9 mouse cellular contexts compared by ENCODE assay signal in the genomic region with DNA sequence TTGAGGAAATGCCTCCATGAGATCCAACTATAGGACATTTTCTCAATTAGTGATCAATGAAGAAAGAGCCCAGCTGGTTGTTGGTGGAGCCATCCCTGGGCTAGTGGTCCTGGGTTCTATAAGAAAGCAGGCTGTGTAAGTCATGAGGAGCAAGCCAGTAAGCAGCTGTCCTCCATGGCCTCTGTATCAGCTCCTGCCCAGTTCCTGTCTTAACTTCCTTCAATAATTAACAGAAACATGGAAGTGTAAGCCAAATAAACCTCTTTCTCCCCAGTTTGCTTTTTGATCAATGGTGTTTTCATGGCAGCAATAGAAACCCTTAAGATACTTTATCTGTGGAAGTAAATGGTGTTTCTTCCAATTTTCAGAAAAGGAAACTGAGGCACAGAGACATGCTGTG. TPM values are rescaled to one million over a fixed set of nuclear protein-coding genes. Genes with fewer than 3 reads are reported as not detected.
A peak's percentile ranks its signal among the peaks of the same experiment; 100 is the strongest.
DNase-seq lines count a peak whose midpoint lies in the region; ATAC-seq and TF ChIP-seq lines count a peak whose summit lies in the region.
"Had no signal": no experiment of that assay in that cellular context is flagged by ENCODE, and none has a peak within 500 bp of the region (broad histone marks: within the 10 kb centered on the region; RNA-seq: fewer than 3 reads in every experiment).

No protein-coding gene starts in this region.

- TF ChIP-seq RAD21 in MEL (IDR thresholded peaks at IDR 0.05; ENCODE audit: low read depth, low read length) = no peak

- no peak for TF ChIP-seq CTCF in MEL (IDR thresholded peaks at IDR 0.05 in 2 of 3, conservative IDR thresholded peaks at IDR 0.05 in 1 of 3; ENCODE audit: control insufficient read depth in 1 of 3, insufficient read depth in 1 of 3, low read depth in 2 of 3, low read length in 3 of 3, poor library complexity in 1 of 3, severe bottlenecking in 1 of 3)

- H3K4me3 ChIP-seq in heart, embryonic 15.5 days = peak overlapping the region; percentile 82
- H3K4me3 ChIP-seq in MEL (ENCODE audit: control insufficient read depth in 1 of 2, insufficient read depth in 1 of 2, low read depth in 2 of 2, low read length in 2 of 2) = peak overlapping the region; percentile 62 to 68
- H3K4me3 ChIP-seq in hindbrain, embryonic 16.5 days (ENCODE audit: low read length) = peak overlapping the region; percentile 89; the same call in 1 of the 2 replicates
- peak overlapping the region; percentile 71; the same call in 1 of the 2 replicates for H3K4me3 ChIP-seq in midbrain, embryonic 12.5 days

- no peak overlapping the region for H3K9ac ChIP-seq in heart, embryonic 15.5 days
- H3K9ac ChIP-seq in MEL (ENCODE audit: control insufficient read depth, low read depth, low read length, poor library complexity, severe bottlenecking) = peak overlapping the region; percentile 71
- H3K9ac ChIP-seq in hindbrain, embryonic 16.5 days (ENCODE audit: low read depth, low read length) = no peak overlapping the region
- H3K9ac ChIP-seq in midbrain, embryonic 12.5 days (replicated peaks) = no peak overlapping the region

- ATAC-seq in heart, embryonic 15.5 days (replicated peaks; ENCODE audit: insufficient number of reproducible peaks, insufficient read depth, low FRiP score, low read depth) = no peak
- ATAC-seq in hindbrain, embryonic 16.5 days = no peak
- no peak for ATAC-seq in midbrain, embryonic 12.5 days (ENCODE audit: low FRiP score, low read depth)

- no peaks in the 10 kb centered on the region; the same call in 1 of the 2 replicates for H3K79me2 ChIP-seq in MEL (ENCODE audit: control insufficient read depth, insufficient read depth, low read length, poor library complexity)

- no peaks in the 10 kb centered on the region for H3K9me3 ChIP-seq in heart, embryonic 15.5 days (replicated peaks)
- H3K9me3 ChIP-seq in MEL (replicated peaks; ENCODE audit: insufficient read depth, low read length) = no peaks in the 10 kb centered on the region
- no peaks in the 10 kb centered on the region for H3K9me3 ChIP-seq in hindbrain, embryonic 16.5 days (ENCODE audit: control insufficient read depth, low read length)
- no peaks in the 10 kb centered on the region for H3K9me3 ChIP-seq in midbrain, embryonic 12.5 days
- H3K9me3 ChIP-seq: embryonic facial prominence, embryonic 15.5 days had no signal

- DNase-seq in heart, adult 9 months (ENCODE audit: low spot score in 2 of 2) = no peak
- DNase-seq in MEL (ENCODE audit: low read depth, low spot score) = peak; percentile 48
- no peak for DNase-seq in left cerebral cortex, adult 18-20 months (ENCODE audit: low spot score in 2 of 2)
- DNase-seq in layer of hippocampus, postnatal 25 days (ENCODE audit: extremely low spot score in 1 of 2, low spot score in 1 of 2) = no peak
- no peak for DNase-seq in cerebellum, postnatal 4 days (ENCODE audit: low spot score in 2 of 2)

- no peak overlapping the region for H3K27ac ChIP-seq in heart, embryonic 15.5 days
- H3K27ac ChIP-seq in MEL (ENCODE audit: control insufficient read depth, low read depth, low read length) = peak overlapping the region; percentile 53
- H3K27ac ChIP-seq in hindbrain, embryonic 16.5 days (ENCODE audit: low read depth, low read length) = no peak overlapping the region
- H3K27ac ChIP-seq in midbrain, embryonic 12.5 days (replicated peaks) = no peak overlapping the region
- H3K27ac ChIP-seq: embryonic facial prominence, embryonic 15.5 days had no signal

- peaks cover 37% of the 10 kb centered on the region for H3K4me1 ChIP-seq in heart, embryonic 15.5 days (replicated peaks)
- peaks cover 5 to 32% of the 10 kb centered on the region in 2 experiments for H3K4me1 ChIP-seq in MEL (ENCODE audit: control insufficient read depth in 1 of 2, insufficient read depth in 2 of 2, low read length in 2 of 2)
- H3K4me1 ChIP-seq in hindbrain, embryonic 16.5 days (ENCODE audit: control insufficient read depth, insufficient read depth, low read depth, low read length) = peaks cover 28% of the 10 kb centered on the region
- H3K4me1 ChIP-seq in midbrain, embryonic 12.5 days = peaks cover 40% of the 10 kb centered on the region

- no peak for TF ChIP-seq EP300 in MEL (IDR thresholded peaks at IDR 0.05; ENCODE audit: low read depth in 1 of 2, low read length in 2 of 2)

- no peak for TF ChIP-seq POLR2A in MEL (IDR thresholded peaks at IDR 0.05; ENCODE audit: control insufficient read depth in 1 of 2, insufficient read depth in 1 of 2, low read depth in 1 of 2, low read length in 2 of 2, poor library complexity in 1 of 2)

- peaks cover 4% of the 10 kb centered on the region; the same call in 1 of the 2 replicates for H3K27me3 ChIP-seq in heart, embryonic 15.5 days
- no peaks in the 10 kb centered on the region for H3K27me3 ChIP-seq in MEL (ENCODE audit: control insufficient read depth in 1 of 2, insufficient read depth in 2 of 2, low read length in 2 of 2)
- H3K27me3 ChIP-seq in hindbrain, embryonic 16.5 days (replicated peaks; ENCODE audit: control insufficient read depth, insufficient read depth, low read length) = no peaks in the 10 kb centered on the region
- H3K27me3 ChIP-seq in midbrain, embryonic 12.5 days = peaks cover 22% of the 10 kb centered on the region

- H3K4me2 ChIP-seq in heart, embryonic 15.5 days = no peak overlapping the region
- peak overlapping the region; percentile 63 for H3K4me2 ChIP-seq in hindbrain, embryonic 16.5 days (ENCODE audit: low read length)
- H3K4me2 ChIP-seq in midbrain, embryonic 12.5 days (replicated peaks) = 0 out of 2 replicates have a peak overlapping the region, but pooled peaks have one; percentile 88

- H3K36me3 ChIP-seq in heart, embryonic 15.5 days = no peaks in the 10 kb centered on the region
- H3K36me3 ChIP-seq in MEL (ENCODE audit: control insufficient read depth in 1 of 2, insufficient read depth in 2 of 2, low read length in 2 of 2) = peaks cover 0 to 17% of the 10 kb centered on the region in 2 experiments; a peak in 2 of 4 replicates
- no peaks in the 10 kb centered on the region for H3K36me3 ChIP-seq in hindbrain, embryonic 16.5 days (ENCODE audit: control insufficient read depth, insufficient read depth, low read length)
- peaks cover 6% of the 10 kb centered on the region; the same call in 1 of the 2 replicates for H3K36me3 ChIP-seq in midbrain, embryonic 12.5 days
- H3K36me3 ChIP-seq: embryonic facial prominence, embryonic 15.5 days had no signal

TF ChIP-seq in MEL, 35 proteins besides CTCF, POLR2A, EP300 and RAD21 (continues in another document):
- TF ChIP-seq USF2 (IDR thresholded peaks at IDR 0.05; ENCODE audit: borderline replicate concordance in 1 of 2, insufficient read depth in 1 of 2, low read depth in 1 of 2, low read length in 2 of 2) (no peak), MXI1 (IDR thresholded peaks at IDR 0.05; ENCODE audit: low read depth, low read length) (no peak), ZMIZ1 (IDR thresholded peaks at IDR 0.05; ENCODE audit: low read depth, low read length) (no peak), GATA1 (IDR thresholded peaks at IDR 0.05; ENCODE audit: low read depth, low read length) (no peak), GABPA (IDR thresholded peaks at IDR 0.05; ENCODE audit: low read depth, low read length) (no peak), NELFE (IDR thresholded peaks at IDR 0.05; ENCODE audit: low read depth, low read length) (no peak), JUND (IDR thresholded peaks at IDR 0.05; ENCODE audit: low read depth, low read length) (no peak), ZNF384 (IDR thresholded peaks at IDR 0.05; ENCODE audit: low read depth, low read length) (no peak), NRF1 (IDR thresholded peaks at IDR 0.05; ENCODE audit: insufficient read depth, low read depth, low read length, poor library complexity, severe bottlenecking) (no peak)

RNA-seq across cellular contexts. Expression of a gene that starts 0.9 kb away (rescaled TPM):
- polyA plus RNA-seq in heart, embryonic 15.5 days (2015; fragmentation: Nextera tagmentation; extraction: Ambion mirVana) = 71.1 and 82.7 TPM in 2 replicates
- 19.5 and 21.4 TPM in 2 replicates for total RNA-seq in MEL (2012; rRNA removed)
- 10 to 100 TPM in 1 of 2 experiments, not detected in 1; 28.0 TPM for polyA plus RNA-seq in MEL (2012; ENCODE audit: insufficient read depth in 1 of 2, insufficient read length in 2 of 2, low read depth in 1 of 2, low replicate concordance in 2 of 2, missing spikeins in 1 of 2)
- polyA plus RNA-seq in hindbrain, embryonic 16.5 days (2015; fragmentation: Nextera tagmentation; extraction: Ambion mirVana) = 148 and 167 TPM in 2 replicates
- polyA plus RNA-seq in midbrain, embryonic 12.5 days (2016; fragmentation: Nextera tagmentation; extraction: Ambion mirVana) = 255 and 264 TPM in 2 replicates
- total RNA-seq in left cerebral cortex, adult 18-20 months (2021) = 10 to 100 TPM; 13.0 to 19.1 TPM
- 10 to 100 TPM; 24.0 to 27.4 TPM for total RNA-seq in layer of hippocampus, postnatal 25 days (2021)

RNA-seq across cellular contexts. Expression of a gene that starts 7.8 kb away (rescaled TPM):
- polyA plus RNA-seq in heart, embryonic 15.5 days (2015; fragmentation: Nextera tagmentation; extraction: Ambion mirVana) = not detected in 2 replicates
- total RNA-seq in MEL (2012; rRNA removed) = not detected in 2 replicates
- polyA plus RNA-seq in MEL (2012; ENCODE audit: insufficient read depth in 1 of 2, insufficient read length in 2 of 2, low read depth in 1 of 2, low replicate concordance in 2 of 2, missing spikeins in 1 of 2) = not detected
- polyA plus RNA-seq in hindbrain, embryonic 16.5 days (2015; fragmentation: Nextera tagmentation; extraction: Ambion mirVana) = not detected in 2 replicates
- polyA plus RNA-seq in midbrain, embryonic 12.5 days (2016; fragmentation: Nextera tagmentation; extraction: Ambion mirVana) = not detected in 2 replicates
- total RNA-seq in left cerebral cortex, adult 18-20 months (2021) = not detected
- not detected for total RNA-seq in layer of hippocampus, postnatal 25 days (2021)
- polyA plus RNA-seq: embryonic facial prominence, embryonic 15.5 days had no signal

RNA-seq across cellular contexts. Expression of a gene that starts 35.3 kb away (rescaled TPM):
- 14.9 and 18.4 TPM in 2 replicates for polyA plus RNA-seq in heart, embryonic 15.5 days (2015; fragmentation: Nextera tagmentation; extraction: Ambion mirVana)
- 18.4 and 22.5 TPM in 2 replicates for total RNA-seq in MEL (2012; rRNA removed)
- polyA plus RNA-seq in MEL (2012; ENCODE audit: insufficient read depth in 1 of 2, insufficient read length in 2 of 2, low read depth in 1 of 2, low replicate concordance in 2 of 2, missing spikeins in 1 of 2) = 10 to 100 TPM; 18.9 to 99.9 TPM
- 22.5 and 23.1 TPM in 2 replicates for polyA plus RNA-seq in hindbrain, embryonic 16.5 days (2015; fragmentation: Nextera tagmentation; extraction: Ambion mirVana)
- polyA plus RNA-seq in midbrain, embryonic 12.5 days (2016; fragmentation: Nextera tagmentation; extraction: Ambion mirVana) = 23.2 and 26.0 TPM in 2 replicates
- total RNA-seq in left cerebral cortex, adult 18-20 months (2021) = 10 to 100 TPM; 12.4 to 12.7 TPM
- 10 to 100 TPM; 11.4 to 11.6 TPM for total RNA-seq in layer of hippocampus, postnatal 25 days (2021)

RNA-seq across cellular contexts. Expression of a gene that starts 35.3 kb away (rescaled TPM):
- polyA plus RNA-seq in heart, embryonic 15.5 days (2015; fragmentation: Nextera tagmentation; extraction: Ambion mirVana) = 34.9 and 39.1 TPM in 2 replicates
- 44.5 and 53.4 TPM in 2 replicates for total RNA-seq in MEL (2012; rRNA removed)
- polyA plus RNA-seq in MEL (2012; ENCODE audit: insufficient read depth in 1 of 2, insufficient read length in 2 of 2, low read depth in 1 of 2, low replicate concordance in 2 of 2, missing spikeins in 1 of 2) = 10 to 100 TPM in 1 of 2 experiments, not detected in 1; 96.0 TPM
- 33.1 and 37.0 TPM in 2 replicates for polyA plus RNA-seq in hindbrain, embryonic 16.5 days (2015; fragmentation: Nextera tagmentation; extraction: Ambion mirVana)
- 48.6 and 52.1 TPM in 2 replicates for polyA plus RNA-seq in midbrain, embryonic 12.5 days (2016; fragmentation: Nextera tagmentation; extraction: Ambion mirVana)
- 10 to 100 TPM; 26.0 to 28.9 TPM for total RNA-seq in left cerebral cortex, adult 18-20 months (2021)
- total RNA-seq in layer of hippocampus, postnatal 25 days (2021) = 10 to 100 TPM; 27.1 to 35.4 TPM
